Mouse (Mus musculus): Measurements from ENCODE around the gene Tmem184b. TPM values are rescaled to one million over a fixed set of nuclear protein-coding genes. Genes with fewer than 3 reads are reported as not detected.

The Tmem184b gene
- polyA plus RNA-seq, 1 experiment from 2014 or later, result 36.2 TPM

DNA sequence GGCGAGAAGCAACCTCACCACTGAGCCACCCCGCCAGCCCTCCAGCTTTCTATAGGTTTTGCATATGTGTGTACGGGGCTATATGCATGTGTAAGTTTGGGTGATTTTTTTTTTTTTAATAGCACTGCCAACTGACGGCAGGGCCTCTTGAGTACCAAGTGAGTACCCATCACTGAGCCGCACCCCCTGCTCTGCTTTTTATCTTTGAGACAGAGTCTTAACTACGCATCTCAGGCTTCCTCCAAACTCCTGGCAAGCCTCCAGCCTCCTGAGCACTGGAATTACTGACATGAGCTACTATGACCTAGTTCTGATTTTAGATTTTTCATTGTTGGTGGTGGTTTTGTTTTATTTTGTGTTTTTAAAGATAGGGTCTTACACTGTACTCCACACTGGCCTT, 24.1 kb upstream of the Tmem184b start:
- Histone ChIP-seq H3K36me3 (replicated peaks; ENCODE audit: control insufficient read depth, insufficient read depth, low read depth, low read length) (peaks cover 35% of the 10 kb centered on the region), H3K9me3 (replicated peaks; ENCODE audit: control insufficient read depth, low read length) (no peaks in the 10 kb centered on the region), H3K27me3 (ENCODE audit: control insufficient read depth, insufficient read depth, low read length) (no peaks in the 10 kb centered on the region), H3K4me3 (ENCODE audit: low read depth, low read length) (no peak overlapping the region), H3K4me2 (ENCODE audit: low read depth, low read length) (no peak overlapping the region), H3K27ac (replicated peaks; ENCODE audit: low read depth, low read length) (no peak overlapping the region), H3K4me1 (ENCODE audit: control insufficient read depth, insufficient read depth, low read length) (no peaks in the 10 kb centered on the region), H3K9ac (replicated peaks; ENCODE audit: low read length) (no peak overlapping the region; the same call in 1 of the 2 replicates)
- WGBS, result 94% methylated on average over 6 of the region's 6 CpGs
- DNase-seq (ENCODE audit: low spot score), result no peak
- no peak for ATAC-seq (replicated peaks; ENCODE audit: insufficient number of reproducible peaks, low FRiP score, low TSS enrichment, low read depth)

DNA sequence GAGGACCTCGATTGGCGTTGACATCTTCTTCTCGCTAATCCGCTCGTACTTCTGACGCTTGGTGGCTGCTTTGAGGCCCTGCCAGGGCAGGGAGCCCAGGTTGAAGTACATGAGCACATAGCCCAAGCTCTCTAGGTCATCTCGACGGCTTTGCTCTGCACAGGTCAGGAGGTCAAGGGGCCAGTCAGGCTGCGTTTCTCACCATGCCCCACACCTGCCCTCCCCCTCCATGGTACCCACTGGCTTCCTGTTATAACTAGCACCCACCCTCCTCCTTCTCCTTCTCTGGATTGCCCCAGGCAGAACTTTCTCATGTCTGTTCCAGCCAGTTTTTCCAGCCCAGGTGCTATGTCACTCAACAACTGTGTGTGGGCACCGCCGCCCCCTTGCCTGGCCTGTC, 22.1 kb upstream of the Tmem184b start:
- peak; percentile 31 for DNase-seq (ENCODE audit: low spot score)
- no peaks in the 10 kb centered on the region for H3K27me3 ChIP-seq (ENCODE audit: control insufficient read depth, insufficient read depth, low read length)
- no peak overlapping the region for H3K4me3 ChIP-seq (ENCODE audit: low read depth, low read length)
- peaks cover 30% of the 10 kb centered on the region for H3K36me3 ChIP-seq (replicated peaks; ENCODE audit: control insufficient read depth, insufficient read depth, low read depth, low read length)
- 77% methylated on average over 11 of the region's 11 CpGs for WGBS
- H3K9me3 ChIP-seq (replicated peaks; ENCODE audit: control insufficient read depth, low read length), result no peaks in the 10 kb centered on the region
- no peak for ATAC-seq (replicated peaks; ENCODE audit: insufficient number of reproducible peaks, low FRiP score, low TSS enrichment, low read depth)
- H3K4me2 ChIP-seq (ENCODE audit: low read depth, low read length), result no peak overlapping the region
- no peak overlapping the region for H3K9ac ChIP-seq (replicated peaks; ENCODE audit: low read length)
- H3K27ac ChIP-seq (replicated peaks; ENCODE audit: low read depth, low read length), result no peak overlapping the region
- H3K4me1 ChIP-seq (ENCODE audit: control insufficient read depth, insufficient read depth, low read length), result no peaks in the 10 kb centered on the region

DNA sequence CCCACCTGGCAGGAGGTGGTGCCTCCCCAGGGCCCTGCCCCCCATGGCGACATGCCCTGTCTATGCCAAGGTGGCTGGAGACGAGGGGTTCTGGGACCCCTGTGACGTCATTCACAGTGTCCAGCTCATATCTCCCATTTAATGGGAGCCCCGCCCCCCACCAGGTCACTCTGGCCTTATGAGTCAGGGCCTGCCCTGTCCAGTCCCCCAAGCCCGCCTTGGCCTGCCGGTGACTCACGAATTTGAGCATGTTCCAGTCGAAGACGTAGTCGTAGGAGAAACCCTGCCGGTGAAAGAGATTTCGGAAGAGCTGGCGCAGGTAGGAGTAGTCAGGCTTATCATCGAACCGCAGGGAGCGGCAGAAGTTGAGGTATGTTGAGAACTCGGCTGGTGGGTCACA, 21.2 kb upstream of the Tmem184b start:
- Histone ChIP-seq H3K4me2 (ENCODE audit: low read depth, low read length) (no peak overlapping the region), H3K27me3 (ENCODE audit: control insufficient read depth, insufficient read depth, low read length) (no peaks in the 10 kb centered on the region), H3K9ac (replicated peaks; ENCODE audit: low read length) (no peak overlapping the region), H3K36me3 (replicated peaks; ENCODE audit: control insufficient read depth, insufficient read depth, low read depth, low read length) (peaks cover 30% of the 10 kb centered on the region), H3K27ac (replicated peaks; ENCODE audit: low read depth, low read length) (no peak overlapping the region), H3K4me3 (ENCODE audit: low read depth, low read length) (no peak overlapping the region), H3K9me3 (replicated peaks; ENCODE audit: control insufficient read depth, low read length) (no peaks in the 10 kb centered on the region), H3K4me1 (ENCODE audit: control insufficient read depth, insufficient read depth, low read length) (no peaks in the 10 kb centered on the region)
- WGBS, result 91% methylated on average over 17 of the region's 17 CpGs
- no peak for ATAC-seq (replicated peaks; ENCODE audit: insufficient number of reproducible peaks, low FRiP score, low TSS enrichment, low read depth)
- no peak for DNase-seq (ENCODE audit: low spot score)

DNA sequence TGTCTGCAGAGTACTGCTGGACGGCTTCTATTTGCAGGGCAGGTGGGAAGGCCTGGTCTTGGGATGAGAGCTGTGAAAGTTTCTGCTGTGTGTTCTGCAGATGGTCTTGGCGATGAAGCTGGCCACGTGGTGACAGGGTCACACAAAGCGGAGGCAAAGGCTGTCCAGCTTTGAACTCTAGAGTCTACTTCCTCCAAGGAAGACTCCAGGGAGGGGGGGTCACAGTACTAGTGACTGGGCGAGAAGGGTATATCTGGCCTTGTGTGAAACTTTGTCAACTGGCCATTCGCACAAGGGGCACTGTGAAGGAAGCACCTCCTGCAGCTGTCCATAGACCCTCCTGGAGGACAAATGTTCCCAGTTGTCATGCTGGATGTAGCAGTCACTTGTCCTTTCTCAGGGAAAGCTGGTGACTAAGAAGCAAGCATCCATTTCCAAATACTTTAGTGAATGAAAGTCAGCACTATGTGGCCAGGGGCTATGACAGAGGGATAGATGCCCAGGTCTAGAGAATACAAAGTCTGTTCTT, 19.4 kb upstream of the Tmem184b start:
- Histone ChIP-seq H3K36me3 (replicated peaks; ENCODE audit: control insufficient read depth, insufficient read depth, low read depth, low read length) (peaks cover 23% of the 10 kb centered on the region), H3K4me3 (ENCODE audit: low read depth, low read length) (no peak overlapping the region), H3K4me2 (ENCODE audit: low read depth, low read length) (no peak overlapping the region), H3K9me3 (replicated peaks; ENCODE audit: control insufficient read depth, low read length) (no peaks in the 10 kb centered on the region), H3K27ac (replicated peaks; ENCODE audit: low read depth, low read length) (no peak overlapping the region), H3K4me1 (ENCODE audit: control insufficient read depth, insufficient read depth, low read length) (no peaks in the 10 kb centered on the region), H3K27me3 (ENCODE audit: control insufficient read depth, insufficient read depth, low read length) (no peaks in the 10 kb centered on the region), H3K9ac (replicated peaks; ENCODE audit: low read length) (no peak overlapping the region)
- DNase-seq (ENCODE audit: low spot score) (no peak), ATAC-seq (replicated peaks; ENCODE audit: insufficient number of reproducible peaks, low FRiP score, low TSS enrichment, low read depth) (no peak)
- 85% methylated on average over 6 of the region's 6 CpGs for WGBS

DNA sequence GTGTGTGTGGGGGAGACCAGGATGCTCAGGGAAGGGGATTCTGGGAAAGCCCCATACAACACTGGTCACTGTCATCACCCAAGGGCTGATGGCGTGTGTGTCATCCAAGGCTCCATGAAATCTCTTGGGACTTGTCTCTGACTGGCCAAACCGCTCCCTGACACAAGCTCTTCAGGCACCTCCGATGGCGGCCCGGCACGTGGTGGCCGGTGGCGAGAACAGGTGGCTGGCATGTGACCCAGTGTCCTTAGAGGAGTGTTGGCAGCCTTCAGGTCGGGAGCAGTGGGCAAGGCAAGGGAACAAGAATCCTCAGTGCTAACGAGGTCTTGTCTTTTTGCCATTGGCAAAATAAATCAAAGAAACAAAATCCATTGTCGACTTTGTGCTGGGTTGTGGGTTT, 15.3 kb upstream of the Tmem184b start:
- H3K4me1 ChIP-seq (ENCODE audit: control insufficient read depth, insufficient read depth, low read length), result no peaks in the 10 kb centered on the region
- H3K9ac ChIP-seq (replicated peaks; ENCODE audit: low read length), result no peak overlapping the region
- no peak for DNase-seq (ENCODE audit: low spot score)
- no peak overlapping the region for H3K27ac ChIP-seq (replicated peaks; ENCODE audit: low read depth, low read length)
- H3K4me2 ChIP-seq (ENCODE audit: low read depth, low read length), result no peak overlapping the region
- H3K4me3 ChIP-seq (ENCODE audit: low read depth, low read length), result no peak overlapping the region
- no peaks in the 10 kb centered on the region for H3K9me3 ChIP-seq (replicated peaks; ENCODE audit: control insufficient read depth, low read length)
- 91% methylated on average over 11 of the region's 11 CpGs for WGBS
- H3K27me3 ChIP-seq (ENCODE audit: control insufficient read depth, insufficient read depth, low read length), result no peaks in the 10 kb centered on the region
- no peak for ATAC-seq (replicated peaks; ENCODE audit: insufficient number of reproducible peaks, low FRiP score, low TSS enrichment, low read depth)
- H3K36me3 ChIP-seq (replicated peaks; ENCODE audit: control insufficient read depth, insufficient read depth, low read depth, low read length), result peaks cover 14% of the 10 kb centered on the region

DNA sequence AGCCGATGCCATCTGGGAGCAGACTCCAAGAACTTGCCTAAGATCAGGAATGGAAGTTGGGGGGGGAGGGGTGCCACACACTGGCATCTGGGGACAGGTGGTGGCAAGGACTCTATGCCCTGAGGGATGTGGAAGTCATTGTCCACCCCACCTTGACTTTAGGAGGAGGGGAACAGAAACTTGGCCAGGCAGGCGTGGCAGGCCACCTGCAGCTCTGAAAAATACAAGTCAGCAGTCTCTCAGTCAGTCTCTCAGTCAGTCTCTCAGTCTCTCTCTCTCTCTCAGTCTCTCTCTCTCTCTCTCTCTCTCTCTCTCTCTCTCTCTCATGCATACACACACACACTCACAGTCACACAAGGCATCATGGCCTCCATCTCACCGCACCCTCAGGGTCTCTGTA, 14.9 kb upstream of the Tmem184b start:
- no peak overlapping the region for H3K4me3 ChIP-seq (ENCODE audit: low read depth, low read length)
- no peak for DNase-seq (ENCODE audit: low spot score)
- no peaks in the 10 kb centered on the region for H3K9me3 ChIP-seq (replicated peaks; ENCODE audit: control insufficient read depth, low read length)
- no peak overlapping the region for H3K27ac ChIP-seq (replicated peaks; ENCODE audit: low read depth, low read length)
- WGBS, result 96% methylated on average over 3 of the region's 3 CpGs
- ATAC-seq (replicated peaks; ENCODE audit: insufficient number of reproducible peaks, low FRiP score, low TSS enrichment, low read depth), result no peak
- H3K4me2 ChIP-seq (ENCODE audit: low read depth, low read length), result no peak overlapping the region
- no peak overlapping the region for H3K9ac ChIP-seq (replicated peaks; ENCODE audit: low read length)
- no peaks in the 10 kb centered on the region for H3K4me1 ChIP-seq (ENCODE audit: control insufficient read depth, insufficient read depth, low read length)
- H3K27me3 ChIP-seq (ENCODE audit: control insufficient read depth, insufficient read depth, low read length), result no peaks in the 10 kb centered on the region
- H3K36me3 ChIP-seq (replicated peaks; ENCODE audit: control insufficient read depth, insufficient read depth, low read depth, low read length), result peaks cover 11% of the 10 kb centered on the region

DNA sequence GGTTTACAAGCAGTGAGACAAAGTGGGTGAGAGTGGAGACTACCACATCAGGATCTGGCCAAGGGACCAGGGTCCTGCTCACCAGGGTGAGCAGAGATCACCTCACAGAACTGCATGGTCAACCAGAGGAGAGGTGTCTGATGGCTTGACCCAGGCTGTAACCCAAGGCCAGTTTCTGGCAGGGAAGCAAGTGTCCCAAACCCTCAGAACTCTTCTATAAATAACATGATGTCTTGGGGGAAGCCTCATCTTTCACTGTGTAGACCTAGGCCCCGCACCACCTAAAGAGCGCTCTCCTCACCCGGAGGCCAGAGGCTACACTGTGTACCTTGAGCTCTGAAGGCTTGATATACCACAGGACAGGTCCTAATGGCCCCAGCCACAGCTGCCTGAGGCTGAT, 14.0 kb upstream of the Tmem184b start:
- Histone ChIP-seq H3K4me2 (ENCODE audit: low read depth, low read length) (no peak overlapping the region), H3K4me3 (ENCODE audit: low read depth, low read length) (no peak overlapping the region), H3K4me1 (ENCODE audit: control insufficient read depth, insufficient read depth, low read length) (no peaks in the 10 kb centered on the region), H3K36me3 (replicated peaks; ENCODE audit: control insufficient read depth, insufficient read depth, low read depth, low read length) (peaks cover 11% of the 10 kb centered on the region), H3K27me3 (ENCODE audit: control insufficient read depth, insufficient read depth, low read length) (no peaks in the 10 kb centered on the region), H3K27ac (replicated peaks; ENCODE audit: low read depth, low read length) (no peak overlapping the region), H3K9ac (replicated peaks; ENCODE audit: low read length) (no peak overlapping the region), H3K9me3 (replicated peaks; ENCODE audit: control insufficient read depth, low read length) (no peaks in the 10 kb centered on the region)
- 95% methylated on average over 3 of the region's 3 CpGs for WGBS
- no peak for DNase-seq (ENCODE audit: low spot score)
- ATAC-seq (replicated peaks; ENCODE audit: insufficient number of reproducible peaks, low FRiP score, low TSS enrichment, low read depth), result no peak

DNA sequence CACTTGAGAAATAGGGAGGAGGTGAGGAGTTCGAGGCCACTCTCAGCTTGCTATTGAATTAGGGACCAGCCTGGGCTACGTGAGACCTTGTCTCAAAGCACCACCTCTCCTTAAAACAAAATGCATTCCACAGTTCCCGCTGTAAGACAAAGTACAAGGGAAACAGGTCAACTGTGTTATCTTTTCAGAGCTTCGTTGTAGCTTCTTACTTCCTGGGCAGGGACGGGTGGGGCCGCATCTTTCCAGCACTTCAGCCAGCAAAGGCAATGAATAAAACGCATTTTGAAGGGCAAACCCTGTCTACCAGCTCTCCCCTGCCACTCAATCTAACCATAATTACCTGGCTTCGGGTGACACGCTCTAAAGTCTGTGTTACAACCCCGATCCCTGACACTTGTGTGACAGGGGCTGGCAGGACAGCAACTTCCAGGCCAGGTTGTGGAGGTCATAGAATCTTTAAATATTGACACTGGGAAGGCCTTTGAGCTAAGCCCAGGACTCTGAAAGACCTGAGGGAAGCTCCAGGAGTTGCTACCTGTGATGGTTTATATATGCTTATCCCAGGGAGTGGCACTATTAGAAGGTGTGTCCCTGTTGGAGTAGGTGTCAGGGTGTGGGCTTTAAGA, 13.2 kb upstream of the Tmem184b start:
- H3K9ac ChIP-seq (replicated peaks; ENCODE audit: low read length), result no peak overlapping the region
- H3K36me3 ChIP-seq (replicated peaks; ENCODE audit: control insufficient read depth, insufficient read depth, low read depth, low read length), result peaks cover 11% of the 10 kb centered on the region
- no peak overlapping the region for H3K27ac ChIP-seq (replicated peaks; ENCODE audit: low read depth, low read length)
- 92% methylated on average over 10 of the region's 10 CpGs for WGBS
- H3K4me3 ChIP-seq (ENCODE audit: low read depth, low read length), result no peak overlapping the region
- H3K4me1 ChIP-seq (ENCODE audit: control insufficient read depth, insufficient read depth, low read length), result no peaks in the 10 kb centered on the region
- DNase-seq (ENCODE audit: low spot score) (no peak), ATAC-seq (replicated peaks; ENCODE audit: insufficient number of reproducible peaks, low FRiP score, low TSS enrichment, low read depth) (no peak)
- H3K4me2 ChIP-seq (ENCODE audit: low read depth, low read length), result no peak overlapping the region
- H3K9me3 ChIP-seq (replicated peaks; ENCODE audit: control insufficient read depth, low read length), result no peaks in the 10 kb centered on the region
- no peaks in the 10 kb centered on the region for H3K27me3 ChIP-seq (ENCODE audit: control insufficient read depth, insufficient read depth, low read length)

Data from embryonic facial prominence, embryonic 11.5 days (tissue).